Mouse (Mus musculus): ENCODE measurements at regions not wholly inside any gene's neighbourhood (a gene's known extent, or its start where the extent isn't known, plus 50 kb on each side); places are given as distances from the start of the nearest gene placed in this dataset.
A peak's percentile ranks its signal among the peaks of the same experiment; 100 is the strongest.

DNA sequence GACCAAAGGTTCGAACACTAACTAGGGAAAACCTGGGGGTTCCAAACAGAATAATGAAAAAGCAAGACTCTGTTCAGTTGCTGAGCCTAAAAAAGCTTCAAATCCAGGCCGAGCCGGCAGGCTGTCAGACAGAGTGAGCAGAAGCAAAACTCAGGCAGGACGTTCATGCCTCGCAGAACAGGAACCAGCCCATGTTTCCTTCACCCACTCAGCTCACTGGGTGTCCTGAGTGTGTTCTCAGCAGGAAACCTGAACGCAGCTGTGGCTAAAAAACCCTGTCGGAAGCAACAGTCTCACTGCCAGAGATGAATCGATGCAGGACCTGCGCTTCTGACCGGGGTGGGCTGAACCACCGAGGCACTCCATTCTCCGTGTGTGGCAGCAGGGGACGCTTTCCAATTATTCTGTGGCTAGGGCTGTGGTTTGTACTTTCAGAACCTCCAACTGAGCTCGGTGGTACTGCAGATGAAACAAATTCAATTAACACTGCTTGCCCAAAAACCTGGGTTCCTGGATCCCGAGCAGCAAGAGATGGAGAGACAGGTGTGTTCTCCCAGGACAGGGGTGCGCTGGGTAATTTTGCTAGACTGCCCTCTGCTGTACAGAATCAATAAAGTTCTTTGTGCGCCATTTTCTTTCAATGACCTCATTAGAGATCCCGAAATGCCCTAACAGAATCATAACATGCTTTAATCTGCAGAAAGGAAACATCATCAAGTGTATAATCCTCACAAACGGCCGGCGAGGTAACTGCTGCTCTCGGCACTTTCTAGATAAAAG, 121.1 kb upstream of the Akirin2 start:
- TF ChIP-seq POLR2A (IDR thresholded peaks at IDR 0.05; ENCODE audit: low read depth, low read length) = no peak
- TF ChIP-seq EP300 (IDR thresholded peaks at IDR 0.05; ENCODE audit: low read length) = no peak
- TF ChIP-seq MXI1 (IDR thresholded peaks at IDR 0.05; ENCODE audit: low read depth, low read length) = no peak
- TF ChIP-seq CTCF (conservative IDR thresholded peaks at IDR 0.05 in 1 of 2, IDR thresholded peaks at IDR 0.05 in 1 of 2; ENCODE audit: low read depth in 2 of 2, low read length in 2 of 2) = peak in 1 of 2 experiments; percentile 45; a peak in 2 of 4 replicates
- no peak for TF ChIP-seq KAT2A (IDR thresholded peaks at IDR 0.05; ENCODE audit: insufficient replicate concordance, low read length)
- TF ChIP-seq NELFE (IDR thresholded peaks at IDR 0.05; ENCODE audit: low read depth, low read length) = no peak
- TF ChIP-seq ELF1 (IDR thresholded peaks at IDR 0.05; ENCODE audit: low read depth, low read length) = no peak
- no peak for TF ChIP-seq MAX (IDR thresholded peaks at IDR 0.05; ENCODE audit: low read length)

Measured in CH12.LX (cell line).